Mouse (Mus musculus) liver, postnatal 0 days (tissue): ENCODE measurements around the gene Lrch4.

Experiments used
- CTCF ChIP-seq: sonication (generic); IDR thresholded peaks from 2 replicates; pipeline ENCODE4 v1.5.1; 2016; ENCODE audit warnings: antibody characterized with exemption, low read depth
- EP300 ChIP-seq: IDR thresholded peaks from 2 replicates; pipeline ENCODE4 v1.6.1; 2016; ENCODE audit warnings: antibody characterized with exemption, low read depth, mild to moderate bottlenecking

DNA sequence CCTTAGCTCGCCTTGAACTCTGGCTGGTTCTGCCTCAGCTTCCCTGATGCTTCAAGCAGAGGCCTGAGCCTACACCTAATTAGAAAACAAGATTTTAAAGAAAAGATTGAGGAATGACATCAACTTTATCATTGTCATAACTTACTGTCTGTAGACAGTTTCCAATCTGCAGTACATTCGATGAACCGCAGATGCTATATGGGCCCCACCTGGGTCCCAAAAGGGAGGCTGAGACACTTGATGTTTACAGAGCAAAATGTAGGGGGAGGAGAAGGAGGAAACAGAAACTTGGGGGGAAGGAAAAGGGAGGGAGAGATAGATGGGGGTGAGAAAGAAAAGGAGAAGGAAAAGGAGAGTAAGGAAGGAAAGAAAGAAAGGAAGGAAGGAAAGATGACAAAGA is 61.1 kb downstream of the Lrch4 start:
- no peak for TF ChIP-seq EP300
- no peak for TF ChIP-seq CTCF
